Mouse (Mus musculus) liver, embryonic 13.5 days (tissue): ENCODE results near the gene Mylk. TPM values are rescaled to one million over a fixed set of nuclear protein-coding genes. Genes with fewer than 3 reads are reported as not detected.
"Not testable (repeated sequence)": the region's sequence is repeated elsewhere in the genome, so short reads cannot be mapped to it uniquely, and the experiment has no call there.

Experiments used
- ATAC-seq: fragments of 200-750 bp; cut with Nextera tagmentation; 2 replicates; pipeline ENCODE4 v1.8.0; 2017; ENCODE audit warnings: low read depth, mild to moderate bottlenecking, moderate number of reproducible peaks, moderate library complexity
- DNase-seq: peaks from one replicate; pipeline ENCODE4 v3.0.0; 2022
- H3K27ac ChIP-seq: fragments of 300-500 bp; sonication (generic); 2 replicates; pipeline ENCODE4 v1.5.1; 2015; ENCODE audit warnings: moderate library complexity, mild to moderate bottlenecking, inconsistent platforms
- H3K27me3 ChIP-seq: fragments of 300-500 bp; sonication (generic); 2 replicates; pipeline ENCODE4 v1.6.1; 2015; ENCODE audit warnings: mild to moderate bottlenecking, inconsistent platforms
- H3K36me3 ChIP-seq: fragments of 300-500 bp; sonication (generic); 2 replicates; pipeline ENCODE4 v1.6.1; 2015; ENCODE audit warnings: mild to moderate bottlenecking, inconsistent platforms
- H3K4me1 ChIP-seq: fragments of 300-500 bp; sonication (generic); replicated peaks from 2 replicates; pipeline ENCODE4 v1.6.1; 2015; ENCODE audit warnings: inconsistent platforms
- H3K4me2 ChIP-seq: fragments of 300-500 bp; sonication (generic); 2 replicates; pipeline ENCODE4 v1.6.1; 2015; ENCODE audit warnings: inconsistent platforms, mild to moderate bottlenecking, moderate library complexity
- H3K4me3 ChIP-seq: fragments of 300-500 bp; sonication (generic); replicated peaks from 2 replicates; pipeline ENCODE4 v1.5.1; 2015; ENCODE audit warnings: mild to moderate bottlenecking, inconsistent platforms
- H3K9ac ChIP-seq: fragments of 300-500 bp; sonication (generic); 2 replicates; pipeline ENCODE4 v1.6.1; 2015; ENCODE audit warnings: mild to moderate bottlenecking, inconsistent platforms
- H3K9me3 ChIP-seq: fragments of 300-500 bp; sonication (generic); replicated peaks from 2 replicates; pipeline ENCODE4 v1.6.1; 2016; ENCODE audit warnings: inconsistent platforms
- WGBS: fragments of 180-500 bp; shearing (Covaris S2); methylation state at CpG from one replicate; pipeline ENCODE4 v1.1.7; 2015; ENCODE audit not compliant: insufficient replicate concordance; 5-methylcytosine and 5-hydroxymethylcytosine counted together
- polyA plus RNA-seq: library from polyadenylated mRNA; unstranded; fragments of >200 nt; fragmentation: Nextera tagmentation; extraction: Ambion mirVana; gene quantifications from 2 replicates; pipeline ENCODE4 v1.2.1, GENCODE M21; 2015

Gene Mylk
- polyA plus RNA-seq, 1 experiment from 2014 or later, result 5.5 TPM

- not testable (repeated sequence) for H3K9ac ChIP-seq, H3K4me3 ChIP-seq, H3K27me3 ChIP-seq, ATAC-seq, H3K9me3 ChIP-seq, H3K36me3 ChIP-seq, DNase-seq, H3K4me1 ChIP-seq, H3K4me2 ChIP-seq, H3K27ac ChIP-seq
These were observed 68.2 kb downstream of the Mylk start for GRCm38 (mm10) chr16:34813161-34813560.

GRCm38 (mm10) chr16:34813570-34813969 is 68.6 kb downstream of the Mylk start:
- no peak for DNase-seq
- no peak overlapping the region for H3K9ac ChIP-seq
- no peaks in the 10 kb centered on the region for H3K9me3 ChIP-seq
- no peak overlapping the region for H3K4me2 ChIP-seq
- H3K36me3 ChIP-seq, result no peaks in the 10 kb centered on the region
- 51% methylated on average over 3 of the region's 3 CpGs for WGBS
- no peak for ATAC-seq
- no peak overlapping the region for H3K4me3 ChIP-seq
- H3K27ac ChIP-seq, result no peak overlapping the region
- H3K4me1 ChIP-seq, result no peaks in the 10 kb centered on the region
- H3K27me3 ChIP-seq, result no peaks in the 10 kb centered on the region

- DNase-seq (no peak), ATAC-seq (no peak)
- no peaks in the 10 kb centered on the region for H3K27me3 ChIP-seq
- 62% methylated on average over 7 of the region's 7 CpGs for WGBS
- H3K36me3 ChIP-seq, result no peaks in the 10 kb centered on the region
- H3K9ac ChIP-seq, result no peak overlapping the region
- no peak overlapping the region for H3K4me2 ChIP-seq
- no peak overlapping the region for H3K27ac ChIP-seq
- no peaks in the 10 kb centered on the region for H3K9me3 ChIP-seq
- no peaks in the 10 kb centered on the region for H3K4me1 ChIP-seq
- no peak overlapping the region for H3K4me3 ChIP-seq
These were observed 69.6 kb downstream of the Mylk start for GRCm38 (mm10) chr16:34814612-34815011.

- Histone ChIP-seq H3K27me3 (no peaks in the 10 kb centered on the region), H3K4me3 (no peak overlapping the region), H3K4me2 (no peak overlapping the region), H3K9me3 (no peaks in the 10 kb centered on the region), H3K9ac (no peak overlapping the region), H3K4me1 (no peaks in the 10 kb centered on the region), H3K27ac (no peak overlapping the region), H3K36me3 (no peaks in the 10 kb centered on the region)
- DNase-seq, result no peak
- WGBS, result 45% methylated on average over 7 of the region's 7 CpGs
- ATAC-seq, result no peak
These were observed 71.5 kb downstream of the Mylk start for GRCm38 (mm10) chr16:34816548-34816947.

- H3K27me3 ChIP-seq, result no peaks in the 10 kb centered on the region
- no peak overlapping the region for H3K9ac ChIP-seq
- ATAC-seq (no peak), DNase-seq (no peak)
- peaks cover 3% of the 10 kb centered on the region for H3K4me1 ChIP-seq
- H3K4me3 ChIP-seq, result no peak overlapping the region
- no peaks in the 10 kb centered on the region for H3K36me3 ChIP-seq
- H3K27ac ChIP-seq, result no peak overlapping the region
- no peaks in the 10 kb centered on the region for H3K9me3 ChIP-seq
- no peak overlapping the region for H3K4me2 ChIP-seq
- 58% methylated on average over 7 of the region's 7 CpGs for WGBS
These were observed 80.2 kb downstream of the Mylk start for GRCm38 (mm10) chr16:34825111-34825744.

- H3K36me3 ChIP-seq, result no peaks in the 10 kb centered on the region
- H3K27ac ChIP-seq, result no peak overlapping the region
- DNase-seq (no peak), ATAC-seq (no peak)
- no peak overlapping the region for H3K4me3 ChIP-seq
- H3K9ac ChIP-seq, result no peak overlapping the region
- H3K27me3 ChIP-seq, result no peaks in the 10 kb centered on the region
- H3K4me1 ChIP-seq, result no peaks in the 10 kb centered on the region
- WGBS, result 47% methylated on average over 1 of the region's 1 CpGs
- no peak overlapping the region for H3K4me2 ChIP-seq
- H3K9me3 ChIP-seq, result no peaks in the 10 kb centered on the region
These were observed 89.5 kb downstream of the Mylk start for GRCm38 (mm10) chr16:34834477-34834876.

GRCm38 (mm10) chr16:34839004-34839703 is 94.1 kb downstream of the Mylk start:
- Histone ChIP-seq H3K9ac (no peak overlapping the region), H3K27me3 (no peaks in the 10 kb centered on the region), H3K4me1 (no peaks in the 10 kb centered on the region), H3K9me3 (no peaks in the 10 kb centered on the region), H3K4me2 (no peak overlapping the region), H3K36me3 (no peaks in the 10 kb centered on the region), H3K4me3 (no peak overlapping the region), H3K27ac (no peak overlapping the region)
- ATAC-seq (no peak), DNase-seq (no peak)
- WGBS, result 71% methylated on average over 7 of the region's 7 CpGs

- Histone ChIP-seq H3K9ac (no peak overlapping the region), H3K27me3 (no peaks in the 10 kb centered on the region), H3K4me2 (no peak overlapping the region), H3K4me3 (no peak overlapping the region), H3K4me1 (no peaks in the 10 kb centered on the region), H3K9me3 (no peaks in the 10 kb centered on the region), H3K27ac (no peak overlapping the region), H3K36me3 (no peaks in the 10 kb centered on the region)
- 76% methylated on average over 7 of the region's 7 CpGs for whole genome bisulfite sequencing
- no peak for ATAC-seq
- no peak for DNase-seq
These were observed 94.8 kb downstream of the Mylk start for GRCm38 (mm10) chr16:34839704-34840331.

GRCm38 (mm10) chr16:34844783-34845182 is 99.8 kb downstream of the Mylk start:
- DNase-seq (no peak), ATAC-seq (no peak)
- Histone ChIP-seq H3K4me2 (no peak overlapping the region), H3K4me3 (no peak overlapping the region), H3K27ac (no peak overlapping the region), H3K9ac (no peak overlapping the region), H3K4me1 (no peaks in the 10 kb centered on the region), H3K36me3 (no peaks in the 10 kb centered on the region), H3K9me3 (no peaks in the 10 kb centered on the region), H3K27me3 (no peaks in the 10 kb centered on the region)
- 69% methylated on average over 6 of the region's 6 CpGs for WGBS

- Histone ChIP-seq H3K4me3 (no peak overlapping the region), H3K27me3 (no peaks in the 10 kb centered on the region), H3K4me1 (no peaks in the 10 kb centered on the region), H3K27ac (no peak overlapping the region), H3K9me3 (no peaks in the 10 kb centered on the region), H3K4me2 (no peak overlapping the region), H3K9ac (no peak overlapping the region), H3K36me3 (no peaks in the 10 kb centered on the region)
- ATAC-seq (no peak), DNase-seq (no peak)
- 24% methylated on average over 3 of the region's 3 CpGs for WGBS
These were observed 102.6 kb downstream of the Mylk start for GRCm38 (mm10) chr16:34847638-34848037.

GRCm38 (mm10) chr16:34854066-34854465 is 109.1 kb downstream of the Mylk start:
- Histone ChIP-seq H3K27me3 (no peaks in the 10 kb centered on the region), H3K4me3 (no peak overlapping the region), H3K9me3 (no peaks in the 10 kb centered on the region), H3K4me1 (no peaks in the 10 kb centered on the region), H3K9ac (no peak overlapping the region), H3K27ac (no peak overlapping the region), H3K36me3 (no peaks in the 10 kb centered on the region), H3K4me2 (no peak overlapping the region)
- ATAC-seq (no peak), DNase-seq (no peak)
- WGBS, result 73% methylated on average over 7 of the region's 7 CpGs

GRCm38 (mm10) chr16:34855136-34855535 is 110.1 kb downstream of the Mylk start:
- no peak overlapping the region for H3K4me3 ChIP-seq
- no peak overlapping the region for H3K4me2 ChIP-seq
- ATAC-seq (no peak), DNase-seq (no peak)
- no peaks in the 10 kb centered on the region for H3K27me3 ChIP-seq
- no peaks in the 10 kb centered on the region for H3K9me3 ChIP-seq
- no peaks in the 10 kb centered on the region for H3K36me3 ChIP-seq
- 71% methylated on average over 6 of the region's 6 CpGs for WGBS
- no peak overlapping the region for H3K27ac ChIP-seq
- no peak overlapping the region for H3K9ac ChIP-seq
- H3K4me1 ChIP-seq, result no peaks in the 10 kb centered on the region
